Mouse (Mus musculus) MN1 (cell line): ENCODE data around the gene Rasgef1c.

ENCODE experiments used
- DNase-seq: peaks from one replicate; pipeline ENCODE4 v3.0.0-alpha.2; 2016; ENCODE audit warnings: low spot score

Rasgef1c gene

DNA sequence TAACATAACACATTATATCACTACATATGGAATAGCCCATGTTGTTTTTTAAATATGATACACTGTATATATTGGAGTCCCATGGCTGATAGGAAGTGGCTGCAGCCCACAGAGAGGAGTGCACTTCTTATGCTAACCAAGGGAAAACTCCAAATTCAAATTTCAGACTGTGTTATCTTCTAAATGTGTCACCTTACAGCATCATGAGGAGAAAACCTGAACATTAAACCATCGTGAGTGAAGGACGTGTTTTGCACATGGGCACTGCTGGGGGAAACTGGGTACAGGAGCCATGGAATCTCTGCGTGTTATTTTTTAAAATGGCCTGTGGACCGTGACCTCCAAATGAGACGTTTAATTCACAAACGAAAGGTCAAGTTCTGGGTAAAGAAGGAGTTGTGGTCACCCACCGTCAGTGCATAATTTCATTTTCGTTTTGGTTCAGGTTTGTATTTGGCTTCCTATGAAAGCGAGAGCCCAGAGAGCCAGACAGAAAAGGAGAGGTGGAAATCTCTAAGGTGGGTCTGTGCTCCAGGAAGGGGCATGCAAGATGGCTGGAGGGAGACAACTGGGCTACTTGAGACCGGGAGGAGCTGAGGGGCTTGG is 76.4 kb downstream of the Rasgef1c start:
- DNase-seq: no peak

DNA sequence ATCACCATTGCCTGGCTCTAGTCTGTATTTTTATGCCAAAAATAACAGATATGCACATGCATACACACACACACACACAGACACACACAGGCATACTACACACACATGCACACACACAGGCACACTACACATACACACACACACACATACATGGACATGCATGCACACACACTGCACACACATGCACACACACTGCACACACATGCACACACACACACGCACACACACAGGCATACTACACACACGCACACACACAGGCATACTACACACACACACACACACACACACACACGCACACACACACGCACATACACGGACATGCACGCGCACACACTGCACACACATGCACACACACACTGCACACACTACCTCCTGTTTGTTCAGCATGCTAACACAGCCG is 77.3 kb downstream of the Rasgef1c start:
- no peak for DNase-seq

DNA sequence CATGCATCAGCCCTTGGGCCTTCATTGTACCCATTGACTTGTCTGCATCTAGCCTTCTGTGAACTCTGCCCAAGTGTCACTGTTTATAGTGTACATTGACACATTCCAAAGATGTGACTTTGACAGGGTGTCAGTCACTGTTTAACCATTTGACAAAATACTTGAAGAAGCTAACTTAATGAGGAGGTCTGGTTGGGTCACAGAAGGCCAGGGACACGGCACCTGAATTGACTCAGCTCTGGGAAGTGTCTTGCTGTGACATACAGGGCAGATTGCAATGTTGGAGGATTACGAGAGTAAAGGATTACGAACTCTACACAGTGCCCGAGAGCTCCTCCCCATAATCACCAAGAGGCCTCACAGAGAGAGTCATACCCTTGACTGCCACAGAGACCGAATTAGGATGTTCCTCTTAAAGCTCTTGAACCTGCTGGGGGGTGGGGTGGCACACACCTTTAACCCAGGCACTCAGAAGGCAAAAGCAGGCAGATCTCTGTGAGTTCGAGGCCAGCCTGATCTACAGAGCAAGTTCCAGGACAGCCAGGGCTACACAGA is 79.1 kb downstream of the Rasgef1c start:
- DNase-seq: no peak

DNA sequence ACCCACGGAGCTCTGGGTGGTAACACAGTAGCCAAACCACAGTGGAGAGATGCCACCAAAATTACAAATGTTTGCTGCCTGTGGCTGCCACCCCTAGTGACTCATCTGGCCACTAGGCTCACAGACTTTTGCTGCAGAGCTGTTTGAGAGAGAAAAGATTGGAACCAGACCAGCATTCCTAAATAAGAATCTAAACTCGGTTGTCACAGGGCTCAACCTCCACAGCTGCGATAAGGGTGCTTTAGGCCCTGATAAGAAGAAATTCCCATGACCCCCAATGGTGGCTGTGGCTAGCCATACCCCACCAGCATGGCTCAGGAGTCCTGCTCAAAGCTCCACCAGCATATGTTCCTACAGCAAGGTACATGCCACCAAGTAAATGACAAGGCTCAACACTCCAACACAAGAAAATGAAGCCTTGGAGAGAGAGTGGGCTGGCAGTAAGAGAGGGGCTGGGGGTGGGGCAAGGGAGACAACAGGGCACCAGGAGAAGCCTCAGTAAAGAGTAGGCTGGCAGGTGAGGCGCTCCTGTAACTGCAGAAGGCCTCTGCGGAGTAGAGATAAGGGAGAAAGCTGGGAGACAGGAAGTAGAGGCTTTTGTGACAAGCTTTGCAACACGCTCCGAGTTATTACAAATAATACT is 79.8 kb downstream of the Rasgef1c start:
- no peak for DNase-seq

DNA sequence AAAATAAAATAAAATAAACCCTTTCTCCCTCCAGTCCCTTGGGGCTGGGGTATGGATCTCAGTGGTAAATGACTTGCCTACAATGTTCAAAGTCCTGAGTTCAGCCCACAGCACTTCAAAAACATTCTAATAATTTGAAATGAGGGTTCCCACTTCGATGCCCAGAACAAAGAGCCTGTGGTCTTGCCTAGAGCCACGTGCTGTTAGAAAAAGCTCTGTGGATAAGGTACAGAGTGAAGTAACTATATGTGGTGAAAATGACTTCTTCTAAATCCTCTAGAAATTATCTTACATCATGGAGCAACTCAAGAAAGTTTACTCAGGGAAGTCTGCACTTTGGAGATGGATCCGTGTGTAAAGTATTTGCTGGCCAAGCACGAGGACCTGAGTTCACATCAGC is 80.5 kb downstream of the Rasgef1c start:
- no peak for DNase-seq

DNA sequence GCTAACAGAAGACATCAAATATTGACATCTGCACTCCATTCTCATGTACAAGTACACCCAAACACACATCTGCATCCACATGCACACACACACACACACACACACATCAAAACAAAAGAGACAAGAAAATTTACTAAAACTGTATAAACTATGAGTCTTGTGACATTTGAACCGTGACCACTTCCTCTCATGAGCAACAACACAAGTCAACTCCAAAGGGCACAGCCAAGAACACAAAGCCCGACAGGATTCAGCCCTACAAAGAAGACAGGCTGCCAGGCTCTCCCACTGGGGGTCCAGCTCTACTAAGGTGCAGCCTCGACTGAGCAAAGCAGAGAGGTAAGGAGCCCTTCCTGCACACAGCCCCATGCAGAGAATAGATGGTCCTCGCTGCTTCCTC is 81.2 kb downstream of the Rasgef1c start:
- no peak for DNase-seq

DNA sequence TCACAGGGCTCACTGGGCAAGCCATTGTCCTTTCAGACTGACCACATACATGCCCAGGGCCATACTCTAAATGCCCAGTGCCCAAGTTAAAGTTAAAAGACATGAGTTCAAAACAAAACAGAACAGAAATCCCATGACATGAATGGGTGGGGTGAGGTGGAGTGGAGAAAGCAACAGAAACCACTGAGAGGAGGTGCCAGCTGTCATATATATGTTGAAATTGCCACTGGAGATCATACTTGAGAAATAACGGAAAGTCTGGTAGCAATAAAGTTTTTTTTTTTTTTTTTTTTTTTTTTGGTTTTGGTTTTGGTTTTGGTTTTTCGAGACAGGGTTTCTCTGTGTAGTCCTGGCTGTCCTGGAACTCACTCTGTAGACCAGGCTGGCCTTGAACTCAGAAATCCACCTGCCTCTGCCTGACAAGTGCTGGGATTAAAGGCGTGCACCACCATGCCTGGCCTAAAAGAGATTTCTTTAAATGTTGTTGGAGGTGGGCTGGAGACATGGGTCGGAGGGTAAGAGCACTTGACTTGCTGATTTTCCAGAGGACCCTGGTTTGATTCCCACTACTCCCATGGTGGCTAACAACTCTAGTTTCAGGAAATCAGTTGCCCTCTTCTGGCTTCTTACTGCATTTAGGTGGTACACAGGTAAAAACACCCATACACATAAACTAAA is 82.4 kb downstream of the Rasgef1c start:
- DNase-seq: no peak

DNA sequence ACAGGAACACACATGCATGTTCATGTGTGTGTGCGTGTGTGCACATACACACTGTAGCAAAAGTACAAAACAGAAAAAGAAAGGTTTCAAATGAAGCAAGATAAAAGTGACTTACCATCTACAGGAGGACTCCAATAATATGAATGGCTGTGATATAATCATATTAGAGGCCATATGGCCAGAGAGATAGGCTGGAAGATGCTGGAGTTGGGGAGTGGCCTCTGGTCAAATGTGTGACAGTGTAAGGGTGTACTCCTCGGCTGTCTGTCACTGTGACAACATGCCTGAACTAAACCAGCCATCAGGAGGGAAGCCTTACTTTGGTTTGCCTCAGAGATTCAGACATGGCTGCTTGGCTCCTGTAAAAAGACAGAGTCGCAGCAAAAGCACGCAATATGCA is 83.4 kb downstream of the Rasgef1c start:
- DNase-seq: peak; percentile 58

DNA sequence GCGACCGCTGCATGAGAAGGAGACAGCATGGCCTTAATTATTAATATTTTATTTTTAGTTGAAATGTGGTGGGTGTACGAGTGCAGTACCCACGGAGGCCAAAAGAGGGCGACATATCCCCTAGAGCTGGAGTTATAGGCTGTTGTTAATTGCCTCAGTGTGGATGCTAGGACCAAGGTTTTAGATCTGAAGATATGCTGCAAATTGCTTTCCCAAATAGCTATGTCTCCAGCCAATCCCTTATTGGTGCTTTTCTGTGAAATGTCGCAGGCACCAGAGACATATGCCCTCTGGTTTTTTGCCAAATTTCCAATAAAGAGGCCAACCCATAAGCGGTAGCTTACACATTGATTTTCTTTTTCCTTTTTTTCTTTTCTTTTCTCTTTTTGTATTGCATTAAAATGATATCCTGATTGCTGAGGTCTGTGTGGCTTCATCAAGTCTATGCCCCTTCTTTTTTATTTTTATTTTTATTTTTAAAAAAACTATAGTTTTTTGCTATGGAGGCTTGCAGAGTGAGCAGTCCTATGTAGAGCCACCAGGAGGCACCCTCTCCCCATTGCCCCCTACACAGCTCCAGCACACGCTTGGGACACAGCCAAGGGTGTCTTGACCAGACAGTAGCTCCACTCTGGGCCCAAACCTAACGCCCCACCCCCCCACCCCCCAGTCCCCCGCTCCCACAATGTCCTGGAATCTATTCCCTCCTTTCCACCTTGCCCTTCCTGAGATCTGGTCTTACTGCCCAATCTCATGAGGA is 84.8 kb downstream of the Rasgef1c start:
- peak; percentile 74 for DNase-seq

DNA sequence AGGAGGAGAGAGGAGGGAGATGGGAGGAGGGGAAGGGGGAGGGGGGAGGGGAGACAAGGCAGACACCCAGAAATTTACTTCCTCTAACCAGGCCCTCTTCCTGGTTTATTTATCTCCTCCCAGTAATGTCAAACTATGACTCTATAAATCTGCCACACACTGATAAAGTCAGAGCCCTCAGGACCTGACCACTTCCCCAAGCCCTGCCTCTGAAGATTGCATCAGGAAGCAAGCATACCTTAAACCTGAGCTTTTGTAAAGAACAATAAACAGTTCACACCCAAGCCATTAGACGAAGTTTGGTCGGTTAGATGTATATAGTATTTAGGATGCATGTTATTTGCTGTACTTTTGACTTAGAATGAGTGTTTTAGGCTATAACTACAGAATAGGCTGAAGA is 92.9 kb downstream of the Rasgef1c start:
- DNase-seq: no peak

DNA sequence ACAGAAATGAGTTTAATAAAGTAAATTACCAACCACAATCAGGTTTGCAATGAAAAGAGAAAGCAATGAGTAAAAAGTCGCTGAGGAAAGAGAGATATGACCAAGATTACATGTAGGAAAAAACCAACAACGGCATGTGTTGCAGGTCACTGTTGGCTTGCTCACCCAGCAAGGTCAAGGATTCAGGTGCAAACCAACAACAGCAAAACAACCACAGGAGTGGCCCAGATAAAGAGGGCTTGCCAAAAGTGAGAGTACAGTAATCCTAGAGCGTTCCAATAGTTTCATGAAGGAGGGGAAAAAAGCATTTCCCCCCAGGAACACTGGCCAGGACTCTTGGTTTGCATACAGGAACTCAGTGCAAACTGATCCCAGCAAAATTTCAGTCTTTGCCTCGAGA is 94.8 kb downstream of the Rasgef1c start:
- no peak for DNase-seq

DNA sequence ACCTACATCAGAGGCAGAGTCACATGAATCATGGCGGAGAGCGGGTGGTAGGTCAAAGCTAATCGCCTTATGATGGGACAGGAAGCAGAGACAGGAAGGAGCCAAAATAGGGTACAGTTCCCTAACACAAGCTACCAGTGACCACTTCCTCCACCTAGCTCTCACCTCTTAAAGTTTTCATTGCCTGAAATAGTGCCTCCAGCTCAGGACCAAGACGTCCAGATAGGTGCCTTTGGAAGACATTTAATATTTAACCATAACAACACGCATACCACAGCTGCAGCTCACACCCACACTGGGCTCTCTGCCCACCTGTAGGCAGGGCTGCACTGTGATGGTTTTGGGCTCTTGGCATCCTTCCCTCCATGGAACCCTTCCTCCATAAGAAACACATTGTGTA is 95.7 kb downstream of the Rasgef1c start:
- DNase-seq: no peak

DNA sequence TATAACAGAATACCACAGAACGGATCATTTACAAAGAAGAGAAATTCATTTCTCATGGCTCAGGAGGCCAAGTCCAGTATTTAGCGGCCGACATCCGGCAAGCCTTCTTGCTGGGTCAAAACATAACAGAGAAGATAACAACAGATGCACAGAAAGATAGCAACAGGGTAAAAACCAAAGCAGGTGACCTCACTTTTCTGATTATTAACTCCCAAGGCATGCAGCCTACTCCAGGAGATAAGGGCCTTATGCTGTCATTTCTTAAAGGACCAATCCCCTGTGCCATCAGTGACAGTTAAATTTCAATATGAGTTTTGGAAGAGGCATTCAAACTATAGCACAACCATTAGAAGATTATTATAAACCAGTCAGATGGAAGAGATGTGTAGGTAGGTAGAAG is 101.2 kb downstream of the Rasgef1c start:
- no peak for DNase-seq

DNA sequence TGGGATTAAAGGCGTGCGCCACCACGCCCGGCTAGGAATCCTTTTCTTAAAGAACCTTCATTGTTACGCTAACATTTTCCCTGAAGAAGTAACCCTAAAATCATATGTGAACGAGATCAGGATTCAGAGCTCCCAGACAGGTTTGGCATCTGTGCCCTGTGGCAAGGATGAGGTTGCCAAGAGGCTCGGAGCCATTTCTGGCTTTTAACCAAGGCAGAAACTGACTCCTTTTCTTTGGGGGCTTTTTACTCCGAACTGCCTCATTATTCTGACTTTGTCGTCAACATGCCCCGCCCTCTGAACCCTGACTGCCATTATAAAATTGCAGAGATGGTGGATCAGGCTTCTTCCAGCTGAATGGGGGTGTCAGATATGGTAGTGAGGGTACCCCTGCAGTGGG is 106.1 kb downstream of the Rasgef1c start:
- no peak for DNase-seq

DNA sequence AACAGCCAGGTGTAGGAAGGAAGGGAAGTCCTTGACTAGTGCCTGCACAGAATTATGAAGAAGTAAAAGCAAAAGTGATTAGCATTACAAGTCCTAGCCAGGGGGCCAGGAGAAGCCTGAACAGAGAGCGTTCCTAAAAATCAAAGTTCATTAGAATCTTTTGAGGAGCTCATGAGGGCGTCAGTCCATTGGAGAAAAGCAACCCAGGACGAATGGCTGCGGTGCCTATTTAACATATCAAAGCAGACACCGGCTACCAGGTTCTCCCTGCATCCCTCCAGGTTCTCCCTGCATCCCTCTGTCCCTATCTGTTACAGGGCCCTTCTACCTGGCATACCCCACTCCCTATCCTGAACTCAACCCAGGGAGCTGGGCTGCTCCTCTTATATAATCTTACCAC is 106.6 kb downstream of the Rasgef1c start:
- no peak for DNase-seq

DNA sequence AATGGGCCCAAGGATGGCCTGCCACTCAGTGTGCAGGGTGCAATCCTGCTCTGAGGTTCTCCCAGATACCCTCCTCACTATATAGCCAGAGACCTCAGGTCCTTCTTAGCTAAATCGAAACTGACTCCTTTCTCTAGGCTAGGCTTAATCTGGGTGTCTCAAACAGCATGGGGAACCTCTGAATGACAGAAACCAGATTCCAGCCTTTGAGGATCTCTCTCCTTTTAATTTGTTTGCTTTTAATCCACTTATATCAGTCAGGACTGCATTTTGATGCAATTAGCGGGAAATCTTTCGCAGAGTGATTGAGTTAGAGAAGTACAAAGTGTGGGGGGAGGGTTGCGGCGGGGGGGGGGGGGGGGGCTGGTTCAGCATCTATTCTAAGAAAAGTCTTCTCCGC is 111.4 kb downstream of the Rasgef1c start:
- peak; percentile 79 for DNase-seq

DNA sequence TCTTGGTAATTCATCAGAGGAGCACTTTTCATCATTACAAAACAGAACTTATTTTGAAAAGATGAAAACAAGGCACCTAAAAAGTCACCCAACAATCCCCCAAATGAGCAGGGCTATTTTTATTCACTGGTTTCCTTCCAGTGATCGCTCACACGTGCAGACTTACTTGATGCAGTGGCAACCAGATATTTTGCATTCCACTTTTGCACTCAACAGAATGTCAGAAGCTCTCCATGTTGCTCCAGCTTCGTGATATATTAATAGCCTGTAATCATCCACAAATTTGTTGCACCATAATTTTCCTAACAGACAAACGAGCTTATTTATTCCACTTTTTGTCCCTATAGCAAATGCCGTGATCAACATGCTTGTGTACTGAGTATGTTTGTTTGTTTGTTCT is 114.9 kb downstream of the Rasgef1c start:
- no peak for DNase-seq

DNA sequence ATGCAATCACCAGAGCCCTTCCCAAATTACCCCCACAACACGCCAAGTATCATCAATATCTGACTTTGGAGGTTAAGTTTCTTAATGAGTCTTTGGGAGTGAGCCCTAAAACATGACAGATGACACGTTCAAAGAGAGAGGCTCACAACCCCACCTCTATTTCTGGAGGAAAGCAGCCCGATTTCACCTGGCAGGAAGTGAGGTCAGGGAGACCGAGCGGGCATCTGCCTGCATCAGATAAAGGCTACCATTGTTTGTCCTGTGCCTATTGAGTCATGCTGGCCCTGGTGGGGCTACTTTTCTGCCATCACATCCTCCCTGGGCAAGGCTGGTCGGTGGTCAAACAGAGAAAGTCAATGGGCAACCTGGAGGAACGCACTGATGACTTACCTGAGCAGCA is 115.9 kb downstream of the Rasgef1c start:
- DNase-seq: no peak

DNA sequence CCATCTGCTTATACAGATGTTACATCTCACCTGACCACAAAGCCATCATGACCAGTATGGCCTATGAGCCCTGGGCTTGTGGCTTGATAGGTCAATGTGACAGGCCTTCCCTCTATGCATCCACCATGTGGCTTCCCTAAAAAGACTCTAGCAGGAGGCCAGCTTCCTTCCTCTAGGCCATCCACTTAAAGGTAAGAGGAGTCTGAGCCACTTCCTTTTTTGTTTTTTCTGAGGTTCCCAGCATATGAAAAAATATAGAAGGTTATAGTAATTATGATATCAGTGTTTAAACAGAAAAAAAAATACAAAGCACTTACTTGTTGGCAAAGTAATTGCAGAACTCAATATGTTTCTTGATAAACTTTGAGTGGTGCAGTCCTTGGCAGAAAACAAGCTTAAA is 117.2 kb downstream of the Rasgef1c start:
- DNase-seq: no peak

DNA sequence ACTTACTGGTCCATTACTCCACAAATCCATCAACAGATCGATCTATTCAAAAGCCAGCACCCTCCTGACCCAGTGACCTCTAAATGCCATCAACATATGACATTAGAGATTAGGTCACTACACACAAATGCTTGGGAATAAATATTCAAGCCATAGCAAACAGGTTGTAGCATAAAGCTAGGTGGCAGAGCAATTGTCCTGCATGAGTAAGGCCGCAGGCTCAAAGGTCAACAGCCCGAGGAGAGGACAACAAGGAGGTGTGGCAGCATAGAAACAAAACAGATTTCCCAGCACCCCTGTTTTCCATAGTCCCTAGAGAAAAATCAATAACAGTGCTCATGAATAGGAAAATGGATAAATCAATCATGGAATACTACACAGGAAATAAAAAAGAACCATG is 120.5 kb downstream of the Rasgef1c start:
- DNase-seq: no peak

DNA sequence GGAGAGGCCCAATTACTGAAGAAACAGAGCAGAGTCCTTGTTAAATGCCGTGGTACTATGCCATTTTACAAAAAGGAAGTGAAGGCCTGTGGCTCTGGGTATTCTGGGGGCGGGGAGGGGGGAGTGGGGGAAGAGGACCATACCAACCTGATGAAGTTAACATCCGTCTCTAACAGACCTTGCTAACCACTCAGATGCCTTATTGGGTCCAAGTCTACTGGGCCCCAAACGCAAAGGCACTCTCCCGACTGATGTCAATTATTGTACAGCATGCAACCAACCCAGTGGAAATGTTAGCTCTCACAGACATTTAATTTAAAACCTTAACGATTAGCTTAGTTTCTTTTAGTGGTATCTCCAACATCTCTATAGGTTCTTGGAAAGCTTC is 122.8 kb downstream of the Rasgef1c start:
- no peak for DNase-seq

DNA sequence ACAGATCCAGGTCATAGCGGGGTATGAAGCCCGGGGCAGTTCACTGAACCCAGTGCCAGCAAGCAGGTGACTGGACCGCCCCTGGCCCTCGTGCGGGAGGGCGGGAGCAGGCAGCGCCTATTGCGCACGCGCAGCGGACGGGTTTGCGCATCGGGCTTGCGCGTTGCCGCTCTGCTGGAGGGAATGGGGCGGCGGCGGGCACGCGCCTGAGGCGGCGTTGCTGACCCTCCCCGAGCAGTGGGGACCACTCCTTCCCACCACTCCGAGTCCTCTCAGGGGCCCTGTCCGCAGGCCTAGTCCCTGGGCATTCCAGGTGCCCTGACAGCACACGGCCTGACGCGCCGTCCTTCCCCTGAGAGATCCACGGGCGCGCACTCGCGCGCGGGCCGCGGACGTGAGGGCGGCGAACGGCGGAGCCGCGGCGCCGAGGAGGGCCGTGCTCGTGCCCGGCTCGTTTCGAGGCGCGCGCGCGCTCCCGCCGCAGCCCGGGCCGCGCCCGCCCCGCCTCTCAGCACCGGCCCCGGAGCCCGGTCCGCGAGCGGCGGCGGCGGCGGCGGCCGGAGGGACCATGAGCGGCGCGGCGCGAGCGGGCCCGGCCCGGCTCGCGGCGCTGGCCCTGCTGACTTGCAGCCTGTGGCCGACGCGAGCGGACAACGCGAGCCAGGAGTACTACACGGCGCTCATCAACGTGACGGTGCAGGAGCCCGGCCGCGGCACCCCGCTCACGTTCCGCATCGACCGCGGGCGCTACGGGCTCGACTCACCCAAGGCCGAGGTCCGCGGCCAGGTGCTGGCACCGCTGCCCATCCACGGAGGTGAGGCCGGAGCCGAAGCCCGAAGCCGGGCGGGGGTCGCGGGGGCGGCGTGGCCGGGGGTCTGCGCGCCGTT is 123.4 kb downstream of the Rasgef1c start, which contains the start of gene Rnf130:
Gene Rnf130 (plus strand): TSS at position 514 of the 888 bp plus-strand sequence.
- DNase-seq: no peak
